Mouse (Mus musculus) bone marrow, adult 2 months (tissue): Measurements from ENCODE around the gene A4galt.

Experiments used
- CTCF ChIP-seq: fragments of 200-500 bp; IDR thresholded peaks from 2 replicates; pipeline ENCODE4 v1.5.1; 2011; ENCODE audit warnings: low read length, control low read depth; ENCODE audit not compliant: control insufficient read depth, insufficient read depth
- POLR2A ChIP-seq: fragments of 200-500 bp; IDR thresholded peaks from 2 replicates; pipeline ENCODE4 v1.6.1; 2011; ENCODE audit warnings: low read depth, mild to moderate bottlenecking, control low read depth, low read length, borderline replicate concordance; ENCODE audit not compliant: control insufficient read depth

- TF ChIP-seq CTCF (no peak), POLR2A (no peak)
Observed at GRCm38 (mm10) chr15:83193413-83193812, 58.2 kb downstream of the A4galt start.
